Mouse (Mus musculus): ENCODE measurements around the gene Gm5128.
"Not testable (repeated sequence)": the region's sequence is repeated elsewhere in the genome, so short reads cannot be mapped to it uniquely, and the experiment has no call there.

The Gm5128 gene

GRCm38 (mm10) chrX:135372984-135373383, at the start of gene Gm5128:
TSS of gene Gm5128 (plus strand) at chrX:135373284.
- DNase-seq (ENCODE audit: low spot score): not testable (repeated sequence)

- not testable (repeated sequence) for DNase-seq (ENCODE audit: low spot score)
Measured at GRCm38 (mm10) chrX:135360685-135361084, 12.4 kb upstream of the Gm5128 start.

DNA sequence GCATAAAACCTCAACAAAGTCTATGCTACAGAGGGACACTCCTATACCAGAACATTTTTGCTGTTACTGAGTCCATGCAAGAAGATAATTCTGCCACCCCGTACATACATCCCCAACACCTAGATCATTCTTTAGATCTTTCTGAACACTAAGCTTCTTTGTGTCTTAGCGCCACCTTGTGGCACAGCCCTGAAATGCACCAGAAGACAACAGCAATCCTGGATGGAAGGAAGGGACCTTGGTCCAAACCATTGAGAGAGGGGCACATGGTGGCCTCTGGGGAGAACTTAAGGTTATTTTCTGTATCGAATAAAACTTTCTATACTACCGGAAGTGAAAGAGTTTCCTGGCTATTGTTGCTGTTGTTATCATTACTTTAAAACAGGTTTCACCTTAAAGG, 11.1 kb upstream of the Gm5128 start:
- not testable (repeated sequence) for DNase-seq (ENCODE audit: low spot score)

DNA sequence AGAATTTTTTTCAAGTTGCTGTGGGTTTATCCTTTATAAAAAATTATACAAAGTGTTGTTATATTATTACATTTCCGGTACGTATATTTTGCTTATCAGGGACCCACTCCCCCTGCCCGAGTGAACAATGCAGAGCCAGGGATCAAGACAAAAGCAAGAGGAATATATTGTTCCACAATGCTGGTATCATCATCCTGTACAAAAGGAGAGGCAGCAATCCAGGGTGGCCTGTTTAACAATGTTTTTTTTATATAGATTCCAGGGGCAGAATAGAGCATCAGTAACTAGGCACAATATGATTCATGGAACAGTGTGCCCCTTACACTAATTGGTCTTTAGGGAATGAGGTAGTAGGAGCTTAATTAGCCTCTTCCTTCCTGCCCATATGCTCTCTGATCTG, 30.5 kb downstream of the Gm5128 start:
- DNase-seq (ENCODE audit: low spot score): not testable (repeated sequence)

DNA sequence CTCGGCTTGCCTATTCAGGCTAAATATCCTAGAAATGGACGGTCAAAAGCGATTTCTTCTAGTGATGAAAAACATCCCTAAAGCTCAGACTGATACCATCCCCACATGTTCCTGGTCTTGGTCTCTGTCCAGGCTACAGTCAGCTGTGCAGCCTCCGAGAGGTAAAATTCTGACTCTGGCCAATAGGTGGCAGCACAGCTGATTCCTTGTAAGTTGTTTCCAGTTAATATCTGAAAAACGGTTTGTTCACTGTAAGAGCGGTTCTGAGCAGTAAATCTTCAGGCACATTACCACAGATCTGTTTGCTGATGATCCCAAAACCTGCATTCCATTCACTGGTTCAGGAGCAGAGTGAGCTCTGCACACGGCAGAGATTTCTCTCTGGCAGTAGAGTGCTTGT, 48.1 kb downstream of the Gm5128 start:
- DNase-seq (ENCODE audit: low spot score): not testable (repeated sequence)

GRCm38 (mm10) chrX:135421824-135422223, 48.7 kb downstream of the Gm5128 start:
- DNase-seq (ENCODE audit: low spot score): not testable (repeated sequence)

- DNase-seq (ENCODE audit: low spot score): not testable (repeated sequence)
Measured at GRCm38 (mm10) chrX:135422473-135422872, 49.4 kb downstream of the Gm5128 start.

Measured in c-Kit-positive CD71-positive TER-119-positive erythroid progenitor cells, embryonic 14.5 days (primary cell).